Mouse (Mus musculus): ENCODE data around the gene Il17rc.

Il17rc gene

DNA sequence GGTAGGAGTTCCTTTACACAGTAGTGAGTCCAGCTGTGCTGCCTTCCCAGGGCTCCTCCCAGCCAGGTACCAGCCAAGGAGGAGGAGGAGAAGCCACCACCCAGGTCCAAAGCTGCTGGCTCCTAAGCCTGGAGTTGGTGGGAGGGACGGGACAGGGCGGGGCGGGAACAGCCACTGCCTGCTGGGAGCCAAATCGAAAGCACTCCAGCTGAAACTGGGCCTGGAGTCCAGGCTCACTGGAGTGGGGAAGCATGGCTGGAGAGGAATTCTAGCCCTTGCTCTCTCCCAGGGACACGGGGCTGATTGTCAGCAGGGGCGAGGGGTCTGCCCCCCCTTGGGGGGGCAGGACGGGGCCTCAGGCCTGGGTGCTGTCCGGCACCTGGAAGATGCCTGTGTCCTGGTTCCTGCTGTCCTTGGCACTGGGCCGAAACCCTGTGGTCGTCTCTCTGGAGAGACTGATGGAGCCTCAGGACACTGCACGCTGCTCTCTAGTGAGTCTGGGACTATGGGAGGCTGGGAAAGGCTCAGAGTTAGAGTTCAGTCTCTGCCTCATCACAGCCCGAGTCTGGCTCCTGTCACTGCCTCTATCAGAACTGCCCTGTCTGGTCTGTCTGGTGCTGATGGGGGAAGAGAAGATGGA lies at the start of gene Il17rc:
Gene Il17rc (plus strand): TSS at position 131 of the 640 bp plus-strand sequence.
- in situ Hi-C loops (cut with MboI, MseI), result no loop called here

DNA sequence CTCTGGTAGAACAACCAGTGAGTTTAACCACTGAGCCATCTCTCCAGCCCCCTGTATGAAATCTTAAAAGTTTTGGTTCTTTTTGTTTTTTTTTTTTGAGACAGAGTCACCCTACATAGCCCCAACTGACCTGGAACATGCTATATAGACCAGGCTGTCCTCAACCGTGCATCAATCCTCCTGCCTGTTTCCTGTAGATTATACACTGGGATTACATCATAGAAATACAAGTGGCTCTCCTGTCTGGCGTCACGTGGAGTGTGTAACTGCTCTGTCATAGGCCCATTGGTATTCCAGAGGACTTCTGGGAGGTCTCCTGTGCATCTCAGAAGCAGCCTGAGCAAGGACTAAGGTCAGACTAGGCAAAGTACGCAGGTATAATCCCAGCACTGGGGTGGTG lies 48.2 kb upstream of the Il17rc start:
- in situ Hi-C loops (cut with MboI, MseI), result no loop called here

DNA sequence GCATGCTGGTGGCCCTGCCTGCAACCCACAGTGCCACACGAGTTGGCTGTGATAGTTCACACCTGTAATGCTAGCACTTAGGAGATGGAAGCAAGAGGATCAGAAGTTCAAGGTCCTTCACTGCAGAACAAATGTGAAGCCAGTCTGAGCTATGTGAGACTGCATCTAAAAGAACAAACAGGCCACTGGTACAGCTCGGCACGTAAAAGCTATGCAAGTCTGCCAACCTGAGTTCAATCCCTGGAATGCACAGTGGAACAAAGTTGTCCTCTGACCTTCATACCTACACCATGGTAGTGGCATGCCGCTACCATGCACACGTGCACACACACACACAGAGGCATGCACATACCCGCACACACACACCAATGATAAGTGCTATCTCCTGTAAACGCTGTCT lies 47.0 kb upstream of the Il17rc start:
- in situ Hi-C loops (cut with MboI, MseI), result no loop called here

DNA sequence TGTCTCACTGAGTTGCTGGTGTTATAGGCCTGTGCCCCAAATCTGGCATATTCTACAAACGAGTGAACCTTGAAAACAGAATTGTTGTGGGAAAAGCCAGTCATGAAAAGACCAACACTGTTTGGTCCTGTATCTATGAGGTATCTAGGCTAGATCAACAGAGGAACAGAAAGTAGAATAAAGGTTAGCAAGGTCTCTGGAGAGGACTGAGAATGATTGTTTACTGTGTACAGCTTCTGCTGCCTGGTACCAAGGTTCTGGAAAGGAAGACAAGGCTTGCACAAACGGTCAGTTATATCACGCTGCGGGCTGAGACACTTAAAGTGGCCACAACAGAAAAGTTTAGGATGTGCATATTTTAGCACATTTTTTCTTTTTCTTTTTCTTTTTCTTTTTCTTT lies 44.5 kb upstream of the Il17rc start:
- in situ Hi-C loops (cut with MboI, MseI), result no loop called here

- in situ Hi-C loops (cut with MboI, MseI), result no loop called here
Observed at GRCm38 (mm10) chr6:113427397-113427796, 43.8 kb upstream of the Il17rc start.

GRCm38 (mm10) chr6:113428006-113428405 lies 43.2 kb upstream of the Il17rc start:
- in situ Hi-C loops (cut with MboI, MseI), result no loop called here

- in situ Hi-C loops (cut with MboI, MseI), result no loop called here
Observed at GRCm38 (mm10) chr6:113429965-113430364, 41.3 kb upstream of the Il17rc start.

DNA sequence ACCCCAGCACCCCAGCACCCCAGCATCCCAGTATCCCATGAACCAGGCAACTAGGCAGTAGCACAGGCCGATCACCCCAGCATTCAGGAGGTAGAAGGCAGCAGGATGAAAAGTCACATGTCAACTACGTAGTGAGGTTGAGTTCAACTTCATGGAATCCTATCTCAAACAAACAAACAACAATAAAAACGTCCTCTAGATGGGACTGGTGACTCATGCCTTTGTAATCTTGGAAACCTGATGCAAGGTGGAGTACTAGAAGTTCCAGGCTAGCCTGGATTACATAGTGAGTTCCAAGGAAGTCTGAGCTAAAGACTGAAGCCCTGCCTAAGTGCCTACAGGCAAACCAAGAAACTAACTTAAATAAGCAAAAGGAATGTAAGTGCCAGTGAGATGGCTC lies 40.4 kb upstream of the Il17rc start:
- in situ Hi-C loops (cut with MboI, MseI), result no loop called here

GRCm38 (mm10) chr6:113431801-113432200 lies 39.4 kb upstream of the Il17rc start:
- in situ Hi-C loops (cut with MboI, MseI), result no loop called here

GRCm38 (mm10) chr6:113433661-113434060 lies 37.6 kb upstream of the Il17rc start:
- in situ Hi-C loops (cut with MboI, MseI), result no loop called here

DNA sequence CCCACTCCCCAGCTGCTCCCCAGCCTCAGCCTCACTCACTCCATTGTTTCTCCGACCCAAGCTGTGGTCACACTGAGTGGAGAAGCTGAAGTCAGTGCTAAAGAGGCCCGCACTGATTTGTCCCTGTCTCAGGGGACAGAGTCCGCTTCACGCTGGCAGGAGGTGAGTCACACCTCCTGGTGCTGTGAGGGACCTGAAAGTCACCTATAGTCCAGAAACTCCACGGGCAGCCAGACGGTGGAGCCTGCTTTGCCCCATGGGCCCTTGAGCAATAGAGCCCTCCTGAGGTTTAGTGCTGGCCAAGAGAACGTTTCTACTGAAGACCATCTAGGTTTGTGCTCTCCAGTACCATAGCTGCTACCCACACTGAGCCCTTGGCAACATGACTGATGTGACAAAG lies 36.5 kb upstream of the Il17rc start:
- in situ Hi-C loops (cut with MboI, MseI), result no loop called here

DNA sequence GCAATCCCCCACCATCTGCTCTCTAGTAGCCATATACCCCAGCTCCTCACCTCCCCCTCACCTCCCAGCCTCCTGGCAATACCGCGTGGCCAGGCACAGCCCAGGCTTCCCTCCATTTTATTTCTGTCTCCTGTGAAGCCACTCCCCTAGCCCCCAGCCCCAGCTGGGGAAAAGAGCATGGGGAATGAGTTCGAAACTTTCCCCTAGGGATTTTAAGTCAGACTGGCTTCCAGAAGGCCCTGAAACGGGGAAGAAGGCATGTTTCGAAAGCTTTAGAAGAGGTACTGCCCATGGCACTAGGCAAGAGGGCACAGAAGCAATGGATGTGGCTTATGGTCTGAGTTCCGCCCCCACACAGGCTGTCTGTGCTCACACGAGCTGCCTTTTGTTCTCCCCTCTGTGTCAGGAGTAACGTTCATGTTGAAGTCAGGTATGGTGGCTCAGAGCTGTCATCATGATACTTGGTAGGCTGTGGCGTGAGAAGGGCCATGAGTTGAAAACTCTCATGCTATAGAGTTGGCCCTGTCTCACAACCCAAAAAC lies 35.5 kb upstream of the Il17rc start, which contains the start of gene Cidec:
Gene Cidec (minus strand): TSS at position 97 of the 542 bp plus-strand sequence.
- in situ Hi-C loops (cut with MboI, MseI), result no loop called here

DNA sequence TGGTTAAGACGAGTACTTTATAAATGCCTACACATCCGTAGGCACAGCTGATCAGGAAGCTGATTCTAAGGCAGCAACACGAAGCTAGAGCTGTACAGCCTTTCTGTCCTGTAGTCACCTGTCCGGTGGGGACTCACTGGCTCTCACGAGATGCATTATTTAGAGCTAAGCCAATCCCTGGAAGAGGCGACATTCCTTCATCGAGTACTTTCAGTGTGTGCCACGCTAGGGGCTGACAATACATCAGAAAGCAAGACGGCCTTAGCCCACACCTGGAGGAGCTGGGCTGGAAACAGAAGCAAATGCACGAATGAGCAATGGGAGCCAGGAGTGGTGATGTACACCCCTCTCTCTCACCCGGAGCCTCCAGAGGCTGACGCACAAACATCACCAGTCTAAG lies 34.1 kb upstream of the Il17rc start:
- in situ Hi-C loops (cut with MboI, MseI), result no loop called here

GRCm38 (mm10) chr6:113438721-113439430 lies 32.4 kb upstream of the Il17rc start:
- in situ Hi-C loops (cut with MboI, MseI), result no loop called here

DNA sequence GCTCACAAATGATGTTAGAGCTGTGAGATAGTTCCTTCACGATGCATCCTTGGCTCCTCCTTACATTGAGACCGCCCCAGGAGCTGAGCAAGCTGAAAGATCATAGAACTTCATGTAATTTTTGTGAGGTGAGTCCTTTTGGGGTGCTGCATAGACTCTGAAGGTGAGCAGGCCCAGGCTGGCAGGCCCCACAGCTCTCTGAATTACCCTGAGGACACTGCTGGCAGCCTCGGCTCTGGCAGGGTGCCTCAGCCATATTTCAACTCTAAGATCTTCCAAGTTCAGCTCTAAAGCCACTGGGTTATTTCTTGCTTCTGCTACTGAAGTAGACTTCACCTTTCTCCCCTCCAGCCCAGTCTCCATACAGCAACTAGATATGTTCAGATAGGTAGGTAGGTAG lies 30.5 kb upstream of the Il17rc start:
- in situ Hi-C loops (cut with MboI, MseI), result no loop called here

DNA sequence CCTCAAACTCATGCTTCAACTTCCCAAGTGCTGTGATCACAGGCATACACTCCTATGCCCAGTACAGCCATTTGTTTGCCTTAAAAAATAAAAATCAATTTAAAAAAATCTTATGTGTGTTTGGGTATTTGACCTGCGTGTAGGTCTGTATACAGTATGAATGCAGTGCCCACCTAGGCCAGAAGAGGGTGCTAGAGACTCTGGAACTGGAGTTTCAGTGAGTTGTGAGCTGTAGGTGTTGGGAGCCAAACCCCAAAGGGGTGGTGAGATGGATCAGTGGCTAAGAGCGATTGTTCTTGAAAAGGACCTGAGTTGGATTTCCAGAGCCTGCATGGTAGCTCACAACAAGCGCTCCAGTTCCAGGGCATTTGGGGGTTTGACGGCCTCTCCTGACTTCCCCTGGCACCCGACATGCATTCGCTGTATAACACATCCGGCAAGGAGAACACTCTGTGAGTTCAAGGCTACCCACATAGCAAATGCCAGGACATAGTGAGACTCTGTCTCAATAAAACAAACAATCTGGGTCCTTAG lies 30.0 kb upstream of the Il17rc start:
- in situ Hi-C loops (cut with MboI, MseI), result no loop called here

DNA sequence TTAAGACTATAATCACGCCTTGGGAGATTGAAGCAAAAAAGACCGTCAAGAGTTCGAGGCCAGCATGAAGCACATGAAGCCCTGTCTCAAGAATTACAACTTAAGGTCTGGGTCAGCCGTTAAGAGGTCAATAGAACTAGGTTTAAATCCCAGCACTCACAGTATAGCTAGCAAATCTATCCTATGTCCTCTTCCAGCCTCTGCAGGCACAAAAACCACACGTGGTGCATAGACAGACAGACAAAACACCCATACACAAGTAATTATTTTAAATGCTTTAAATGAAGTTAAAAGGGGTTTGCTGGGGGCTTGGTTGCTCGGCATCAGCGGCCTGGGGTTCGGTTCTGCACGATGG lies 29.2 kb upstream of the Il17rc start:
- in situ Hi-C loops (cut with MboI, MseI), result no loop called here

GRCm38 (mm10) chr6:113442442-113443090 lies 28.7 kb upstream of the Il17rc start, which contains the start of gene Jagn1:
Gene Jagn1 (plus strand): TSS chr6:113442569.
- in situ Hi-C loops (cut with MboI, MseI), result no loop called here

GRCm38 (mm10) chr6:113443091-113443490 lies 28.1 kb upstream of the Il17rc start:
- in situ Hi-C loops (cut with MboI, MseI), result no loop called here

- in situ Hi-C loops (cut with MboI, MseI), result no loop called here
Observed at GRCm38 (mm10) chr6:113444207-113444965, 26.8 kb upstream of the Il17rc start.

DNA sequence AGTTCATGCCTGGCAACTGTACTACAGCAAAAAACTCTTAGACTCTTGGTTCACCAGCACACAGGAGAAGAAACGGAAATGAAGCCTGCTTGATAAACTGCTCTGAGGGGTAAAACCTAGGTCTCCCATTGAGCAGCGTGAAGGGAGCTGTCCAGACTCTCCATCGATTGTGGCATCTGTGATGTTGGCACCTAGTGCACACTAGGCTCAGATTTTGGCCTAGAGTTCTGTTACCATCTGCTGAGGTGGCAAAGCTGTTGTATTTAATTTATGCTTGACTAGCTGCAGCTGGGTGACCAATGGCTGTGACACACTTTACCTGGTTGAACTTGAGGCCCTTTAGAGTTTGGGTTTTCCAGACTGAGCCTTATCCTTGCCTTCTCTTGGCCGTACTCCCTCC lies 23.6 kb upstream of the Il17rc start:
- in situ Hi-C loops (cut with MboI, MseI), result no loop called here

DNA sequence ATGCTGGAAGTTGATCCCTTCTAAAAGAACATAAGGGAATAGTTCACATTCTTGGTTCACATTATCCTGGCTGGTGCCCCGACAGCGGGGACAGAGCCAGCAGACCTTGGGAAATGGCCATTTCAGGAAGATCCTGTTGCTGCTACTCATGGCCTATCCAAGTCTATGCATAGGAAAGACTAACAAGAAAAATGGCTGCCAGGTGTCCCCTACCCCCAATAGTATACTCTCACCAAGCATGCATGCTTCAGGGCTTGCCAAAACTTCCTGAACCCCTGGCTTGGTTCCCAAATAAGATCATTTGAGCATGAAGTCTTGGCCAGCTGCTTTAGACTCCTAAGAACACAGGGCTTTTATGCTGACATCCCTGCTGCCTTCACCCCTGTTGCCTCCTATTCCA lies 19.4 kb upstream of the Il17rc start:
- in situ Hi-C loops (cut with MboI, MseI), result no loop called here

Measured in T-helper 1 cell (primary cell).